Mouse (Mus musculus) heart, postnatal 0 days (tissue): ENCODE measurements around the gene Stac2. TPM values are rescaled to one million over a fixed set of nuclear protein-coding genes. Genes with fewer than 3 reads are reported as not detected.
A peak's percentile ranks its signal among the peaks of the same experiment; 100 is the strongest.

Source experiments
- ATAC-seq: fragments of 200-750 bp; cut with Nextera tagmentation; 2 replicates; pipeline ENCODE4 v1.8.0; 2017; ENCODE audit warnings: low read depth, moderate number of reproducible peaks, moderate library complexity; ENCODE audit not compliant: insufficient read depth
- DNase-seq: peaks from one replicate; pipeline ENCODE4 v3.0.0-alpha.2; 2016; ENCODE audit warnings: low spot score
- H3K27ac ChIP-seq: fragments of 300-500 bp; sonication (generic); 2 replicates; pipeline ENCODE4 v1.5.1; 2014; ENCODE audit warnings: low read depth, mild to moderate bottlenecking
- H3K27me3 ChIP-seq: fragments of 300-500 bp; sonication (generic); 2 replicates; pipeline ENCODE4 v1.6.1; 2014; ENCODE audit warnings: low read length, mixed read lengths; ENCODE audit not compliant: control insufficient read depth, insufficient read depth
- H3K36me3 ChIP-seq: fragments of 300-500 bp; sonication (generic); replicated peaks from 2 replicates; pipeline ENCODE4 v1.6.1; 2014; ENCODE audit warnings: low read length, mixed read lengths; ENCODE audit not compliant: control insufficient read depth, insufficient read depth
- H3K4me1 ChIP-seq: fragments of 300-500 bp; sonication (generic); 2 replicates; pipeline ENCODE4 v1.6.1; 2014; ENCODE audit warnings: antibody characterized with exemption; ENCODE audit not compliant: control insufficient read depth, insufficient read depth
- H3K4me2 ChIP-seq: fragments of 300-500 bp; sonication (generic); 2 replicates; pipeline ENCODE4 v1.6.1; 2014; ENCODE audit warnings: low read depth, mild to moderate bottlenecking, low read length, moderate library complexity
- H3K4me3 ChIP-seq: fragments of 300-500 bp; sonication (generic); 2 replicates; pipeline ENCODE4 v1.5.1; 2014; ENCODE audit warnings: low read depth, low read length
- H3K9ac ChIP-seq: fragments of 300-500 bp; sonication (generic); replicated peaks from 2 replicates; pipeline ENCODE4 v1.6.1; 2014; ENCODE audit warnings: low read depth, low read length, mixed read lengths
- H3K9me3 ChIP-seq: fragments of 300-500 bp; sonication (generic); replicated peaks from 2 replicates; pipeline ENCODE4 v1.6.1; 2016; ENCODE audit warnings: low read length; ENCODE audit not compliant: control insufficient read depth
- CTCF ChIP-seq: IDR thresholded peaks from 2 replicates; pipeline ENCODE4 v1.5.1; 2016; ENCODE audit warnings: antibody characterized with exemption, control low read depth, low read depth
- EP300 ChIP-seq: IDR thresholded peaks from 2 replicates; pipeline ENCODE4 v1.6.1; 2016; ENCODE audit warnings: antibody characterized with exemption, low read depth
- WGBS: fragments of 180-500 bp; shearing (Covaris S2); extraction: QIAGEN DNeasy Blood & Tissue Kit; methylation state at CpG from one replicate; pipeline ENCODE4 v1.1.7; 2014; 5-methylcytosine and 5-hydroxymethylcytosine counted together
- polyA plus RNA-seq: library from polyadenylated mRNA; unstranded; fragments of >200 nt; fragmentation: Nextera tagmentation; extraction: Ambion mirVana; gene quantifications from 2 replicates; pipeline ENCODE4 v1.2.1, GENCODE M21; 2015
- total RNA-seq: library from RNA; depleted of rRNA; stranded (reverse); fragments of >200 nt; gene quantifications from 2 replicates; pipeline ENCODE4 v1.2.3, GENCODE M21; 2014; ENCODE audit warnings: low replicate concordance

Stac2 gene
- total and polyA plus RNA-seq, 2 experiments from 2014 or later = 0.04 TPM; not detected in 1

DNA sequence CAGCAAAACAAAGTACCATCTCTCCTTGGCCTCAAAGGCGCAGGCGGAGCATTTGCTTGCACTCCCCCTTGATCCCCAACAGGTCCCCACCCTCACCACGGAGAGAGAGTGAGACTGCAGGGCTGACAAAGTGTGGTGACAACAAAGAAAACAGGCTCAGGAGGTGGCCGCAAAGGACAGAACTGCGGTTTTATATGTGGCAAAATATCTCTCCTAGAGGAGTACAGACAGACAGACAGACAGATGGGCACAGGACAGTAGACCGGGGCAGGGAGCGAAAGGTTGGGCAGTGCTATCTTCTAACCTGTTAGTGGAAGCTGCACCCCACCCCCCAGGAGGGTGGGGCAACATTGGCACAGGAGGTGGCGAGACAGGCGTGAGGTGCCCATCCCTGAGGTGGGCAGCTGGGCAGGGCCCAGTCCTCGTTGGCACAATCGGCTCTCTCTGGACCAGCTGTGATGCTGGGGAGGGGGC lies 51.9 kb downstream of the Stac2 start:
- DNase-seq = no peak
- Histone ChIP-seq H3K9ac (no peak overlapping the region), H3K4me3 (no peak overlapping the region), H3K36me3 (no peaks in the 10 kb centered on the region), H3K27me3 (peaks cover 23% of the 10 kb centered on the region), H3K4me1 (peaks cover 15% of the 10 kb centered on the region; the same call in 1 of the 2 replicates), H3K27ac (peak overlapping the region; percentile 22; the same call in 1 of the 2 replicates), H3K4me2 (peak overlapping the region; percentile 54; the same call in 1 of the 2 replicates), H3K9me3 (no peaks in the 10 kb centered on the region)
- TF ChIP-seq CTCF (no peak), EP300 (no peak)
- no peak for ATAC-seq
- whole genome bisulfite sequencing = 46% methylated on average over 11 of the region's 11 CpGs

GRCm38 (mm10) chr11:98000378-98001140 lies 52.7 kb downstream of the Stac2 start:
- H3K36me3 ChIP-seq = no peaks in the 10 kb centered on the region
- DNase-seq = no peak
- no peak for ATAC-seq
- H3K27ac ChIP-seq = peak overlapping the region; percentile 54; the same call in 1 of the 2 replicates
- WGBS = 32% methylated on average over 7 of the region's 7 CpGs
- TF ChIP-seq EP300 (no peak), CTCF (no peak)
- H3K4me3 ChIP-seq = no peak overlapping the region
- H3K9ac ChIP-seq = no peak overlapping the region
- peaks cover 15% of the 10 kb centered on the region; the same call in 1 of the 2 replicates for H3K4me1 ChIP-seq
- H3K9me3 ChIP-seq = no peaks in the 10 kb centered on the region
- no peak overlapping the region for H3K4me2 ChIP-seq
- peaks cover 23% of the 10 kb centered on the region for H3K27me3 ChIP-seq

DNA sequence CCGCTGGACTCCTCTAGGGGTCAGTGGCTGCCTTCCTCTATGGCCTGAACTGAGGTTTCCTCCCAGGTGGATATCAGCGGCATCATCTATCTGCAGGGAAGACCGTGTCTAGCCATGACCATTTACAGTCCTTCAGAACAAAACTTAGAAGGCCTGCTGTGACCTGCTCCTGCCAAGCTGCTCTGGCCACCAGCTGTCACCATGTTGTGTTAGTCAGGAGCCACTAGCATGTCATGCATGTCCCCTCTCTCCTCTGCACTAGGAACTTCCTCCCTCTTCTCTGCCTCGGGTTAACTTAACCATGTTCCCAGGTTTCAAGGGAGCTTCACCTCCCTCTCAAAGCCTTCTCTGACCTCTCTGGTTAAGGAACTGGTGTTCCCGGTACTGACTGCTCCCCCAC lies 53.5 kb downstream of the Stac2 start:
- TF ChIP-seq EP300 (no peak), CTCF (no peak)
- Histone ChIP-seq H3K4me3 (no peak overlapping the region), H3K27me3 (peaks cover 20% of the 10 kb centered on the region), H3K9ac (no peak overlapping the region), H3K27ac (peak overlapping the region; percentile 54; the same call in 1 of the 2 replicates), H3K9me3 (no peaks in the 10 kb centered on the region), H3K4me2 (no peak overlapping the region), H3K4me1 (peaks cover 17% of the 10 kb centered on the region; the same call in 1 of the 2 replicates), H3K36me3 (no peaks in the 10 kb centered on the region)
- ATAC-seq (no peak), DNase-seq (no peak)
- WGBS = 43% methylated on average over 5 of the region's 5 CpGs

DNA sequence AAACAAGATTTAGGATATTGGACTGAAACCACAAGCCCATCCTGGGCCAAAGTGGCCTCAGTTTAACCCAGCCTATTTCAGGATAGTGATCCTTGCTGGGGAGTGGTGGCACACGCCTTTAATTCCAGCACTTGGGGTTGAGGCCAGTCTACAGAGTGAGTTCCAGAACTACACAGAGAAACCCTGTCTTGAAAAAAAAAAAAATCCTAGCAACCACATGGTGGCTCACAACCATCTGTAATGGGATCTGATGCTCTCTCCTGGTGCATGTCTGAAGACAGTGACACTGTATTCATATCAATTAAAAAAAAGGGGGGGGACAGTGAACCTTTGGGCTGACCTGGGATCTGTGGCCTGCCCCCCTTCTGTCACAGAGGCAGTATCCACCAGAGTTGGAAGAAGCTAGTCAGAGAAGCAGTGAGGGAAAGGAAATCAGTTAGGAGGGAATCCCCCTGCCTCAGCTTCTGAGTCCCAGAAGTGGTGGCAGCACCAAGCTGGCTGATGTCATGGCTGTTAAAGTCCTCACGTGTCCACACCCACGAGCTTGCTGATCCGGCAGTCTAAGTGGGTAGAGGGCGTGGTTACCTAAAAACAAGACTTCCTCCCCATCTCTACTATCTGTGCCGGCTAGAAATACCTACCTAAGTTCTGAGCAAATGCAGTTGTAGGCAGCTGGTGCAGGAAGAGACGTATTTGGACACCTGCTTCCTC lies 54.2 kb downstream of the Stac2 start:
- ATAC-seq = no peak

DNA sequence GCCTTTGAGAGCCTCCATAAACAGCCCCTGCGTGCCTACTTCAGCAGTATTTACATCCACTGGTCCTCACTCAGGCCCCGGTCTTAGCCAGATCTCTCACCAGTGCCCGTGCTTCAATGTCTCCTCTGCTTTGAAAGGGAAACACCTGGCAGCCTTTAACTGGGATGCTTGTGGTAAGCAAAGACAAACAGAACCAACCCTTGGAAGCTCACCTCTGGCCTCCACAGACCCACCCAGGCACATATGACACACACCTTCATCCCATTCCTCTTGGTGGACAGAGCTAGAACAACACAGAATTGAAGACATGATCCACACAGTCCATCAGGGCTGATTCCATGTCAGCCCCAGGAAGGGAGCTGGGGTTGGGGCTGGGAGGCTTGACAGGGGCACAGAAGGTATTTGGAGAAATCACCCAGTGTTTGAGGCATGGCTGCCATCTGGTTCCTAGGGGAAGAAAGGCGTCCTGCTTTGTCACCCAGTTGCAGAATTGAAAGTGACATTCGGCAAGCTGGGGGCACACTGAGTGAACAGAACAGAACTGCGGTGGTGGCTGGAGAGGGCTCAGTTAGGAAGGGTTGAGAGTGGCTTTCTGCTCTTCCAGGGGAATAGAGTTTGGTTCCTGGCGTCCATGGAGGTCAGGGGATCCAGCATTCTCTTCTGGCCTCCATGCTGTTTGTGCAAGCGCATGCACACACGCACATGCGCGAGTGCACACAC lies 55.0 kb downstream of the Stac2 start:
- Histone ChIP-seq H3K36me3 (no peaks in the 10 kb centered on the region), H3K4me2 (no peak overlapping the region), H3K9ac (no peak overlapping the region), H3K9me3 (no peaks in the 10 kb centered on the region), H3K27me3 (peaks cover 17% of the 10 kb centered on the region), H3K4me3 (no peak overlapping the region), H3K27ac (no peak overlapping the region; the same call in 1 of the 2 replicates), H3K4me1 (peaks cover 17% of the 10 kb centered on the region; the same call in 1 of the 2 replicates)
- DNase-seq = no peak
- no peak for ATAC-seq
- TF ChIP-seq CTCF = no peak
- TF ChIP-seq EP300 = no peak
- WGBS = 76% methylated on average over 11 of the region's 11 CpGs

More for the DNA sequence above, 54.2 kb downstream of the Stac2 start:
- Histone ChIP-seq H3K9me3 (no peaks in the 10 kb centered on the region), H3K4me2 (no peak overlapping the region), H3K9ac (no peak overlapping the region), H3K4me3 (no peak overlapping the region), H3K27ac (peak overlapping the region; percentile 54; the same call in 1 of the 2 replicates), H3K27me3 (peaks cover 17% of the 10 kb centered on the region), H3K4me1 (peaks cover 17% of the 10 kb centered on the region; the same call in 1 of the 2 replicates), H3K36me3 (no peaks in the 10 kb centered on the region)
- 50% methylated on average over 7 of the region's 7 CpGs for WGBS
- TF ChIP-seq CTCF (no peak), EP300 (no peak)
- DNase-seq = no peak
